Mouse (Mus musculus) ES-CJ7 (cell line): Measurements from ENCODE around the gene Zfp106.

Experiments used
- DNase-seq: peaks from one replicate; pipeline ENCODE4 v3.0.0; 2011; ENCODE audit warnings: low read depth, low spot score

Zfp106 gene

GRCm38 (mm10) chr2:120556868-120557267 is 6.8 kb downstream of the Zfp106 start:
- no peak for DNase-seq

GRCm38 (mm10) chr2:120544732-120545131 is 18.9 kb downstream of the Zfp106 start:
- DNase-seq, result no peak

- no peak for DNase-seq
These were observed 23.9 kb downstream of the Zfp106 start for GRCm38 (mm10) chr2:120539778-120540208.

- no peak for DNase-seq
These were observed 24.3 kb downstream of the Zfp106 start for GRCm38 (mm10) chr2:120539333-120539732.

DNA sequence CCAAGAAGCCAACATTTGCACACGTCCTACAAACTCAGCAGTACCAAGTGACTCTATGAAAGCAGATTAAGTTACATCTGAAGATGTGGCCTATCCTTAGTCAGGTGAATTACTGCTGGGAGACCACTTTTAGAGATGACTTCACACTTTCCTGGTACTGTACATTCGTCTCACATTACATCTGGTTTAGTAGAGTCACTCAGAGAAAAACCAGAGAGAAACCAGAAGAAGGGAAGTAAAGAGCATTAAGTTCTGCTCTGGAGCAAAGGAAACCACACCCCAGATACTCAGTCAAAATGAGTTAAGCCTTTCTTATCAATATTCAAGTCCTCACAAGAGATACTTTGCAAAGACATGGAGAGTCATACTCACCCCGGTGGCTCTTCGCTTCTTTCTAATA is 32.4 kb downstream of the Zfp106 start:
- DNase-seq, result no peak

DNA sequence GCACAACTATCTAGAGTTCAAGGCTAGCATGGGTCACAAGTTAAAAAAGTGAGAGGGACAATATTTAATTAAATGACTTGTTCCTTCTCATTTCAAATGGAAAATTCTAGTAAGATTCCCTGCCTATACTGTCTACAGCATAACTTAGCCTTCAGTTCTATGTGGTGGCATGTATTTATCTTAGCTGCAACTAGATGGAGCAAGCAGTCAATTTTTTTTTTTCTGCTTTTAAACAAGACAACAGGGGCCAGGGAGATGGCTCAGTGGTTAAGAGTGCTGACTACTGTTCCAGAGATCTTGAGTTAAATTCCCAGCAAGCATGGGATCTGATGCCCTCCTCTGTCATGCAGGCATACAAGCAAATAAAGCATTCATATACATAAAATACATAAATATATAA is 34.1 kb downstream of the Zfp106 start:
- no peak for DNase-seq

- no peak for DNase-seq
These were observed 36.9 kb downstream of the Zfp106 start for GRCm38 (mm10) chr2:120526771-120527170.

GRCm38 (mm10) chr2:120518547-120519210 is 45.0 kb downstream of the Zfp106 start:
- DNase-seq, result no peak

DNA sequence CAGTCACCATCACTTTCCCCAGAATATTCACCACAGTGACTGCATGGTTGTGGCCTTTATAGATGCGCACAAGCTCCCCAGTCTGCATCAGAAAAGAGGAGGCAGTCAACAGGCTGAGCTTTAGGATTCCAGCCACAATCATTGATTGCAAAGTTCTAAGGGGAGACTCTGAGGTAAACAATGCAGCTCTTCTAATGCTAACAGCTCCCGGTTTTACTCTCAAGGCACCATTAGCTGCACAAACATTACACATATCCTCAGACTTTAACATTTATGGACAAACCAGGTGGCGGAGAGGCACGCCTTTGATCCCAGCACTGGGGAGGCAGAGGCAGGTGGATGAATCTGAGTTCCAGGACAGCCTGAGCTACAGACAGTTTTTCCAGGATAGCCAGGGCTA is 49.5 kb downstream of the Zfp106 start:
- DNase-seq, result peak; percentile 50

DNA sequence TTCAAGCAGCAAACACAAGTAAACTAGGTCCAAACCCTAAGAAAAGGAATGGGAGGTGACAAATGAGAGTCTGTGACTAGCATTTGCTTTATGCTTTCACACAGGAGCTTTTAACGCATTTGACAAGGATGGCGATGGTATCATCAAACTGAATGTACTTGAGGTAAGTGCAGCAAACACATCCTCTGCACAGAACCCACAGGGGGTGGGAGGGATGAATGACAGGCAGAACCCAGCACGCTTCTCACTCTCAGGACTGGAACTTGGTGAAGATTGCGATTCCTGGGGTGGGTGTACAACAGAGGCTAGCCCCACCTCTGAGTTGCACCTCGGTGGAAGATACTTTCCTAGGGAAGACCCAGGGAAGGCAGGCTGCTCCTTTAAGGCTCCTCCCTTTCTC is 59.7 kb downstream of the Zfp106 start:
- no peak for DNase-seq

DNA sequence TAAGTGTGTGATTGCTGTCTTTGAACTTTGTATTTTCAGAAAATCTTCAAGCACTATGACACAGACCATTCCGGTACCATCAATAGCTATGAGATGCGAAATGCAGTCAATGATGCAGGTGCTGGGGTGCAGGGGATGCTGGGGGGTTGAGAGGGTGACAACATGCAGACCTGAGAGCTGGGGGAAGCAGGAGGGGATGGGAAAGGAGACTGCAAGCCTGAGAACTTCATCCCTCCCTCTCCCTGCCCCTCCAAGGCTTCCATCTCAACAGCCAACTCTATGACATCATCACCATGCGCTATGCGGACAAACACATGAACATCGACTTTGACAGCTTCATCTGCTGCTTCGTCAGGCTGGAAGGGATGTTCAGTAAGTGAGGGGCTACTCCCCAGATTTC is 60.5 kb downstream of the Zfp106 start:
- DNase-seq, result no peak

- no peak for DNase-seq
These were observed 61.0 kb downstream of the Zfp106 start for GRCm38 (mm10) chr2:120502605-120502990.

GRCm38 (mm10) chr2:120501931-120502604 is 61.6 kb downstream of the Zfp106 start:
- no peak for DNase-seq

DNA sequence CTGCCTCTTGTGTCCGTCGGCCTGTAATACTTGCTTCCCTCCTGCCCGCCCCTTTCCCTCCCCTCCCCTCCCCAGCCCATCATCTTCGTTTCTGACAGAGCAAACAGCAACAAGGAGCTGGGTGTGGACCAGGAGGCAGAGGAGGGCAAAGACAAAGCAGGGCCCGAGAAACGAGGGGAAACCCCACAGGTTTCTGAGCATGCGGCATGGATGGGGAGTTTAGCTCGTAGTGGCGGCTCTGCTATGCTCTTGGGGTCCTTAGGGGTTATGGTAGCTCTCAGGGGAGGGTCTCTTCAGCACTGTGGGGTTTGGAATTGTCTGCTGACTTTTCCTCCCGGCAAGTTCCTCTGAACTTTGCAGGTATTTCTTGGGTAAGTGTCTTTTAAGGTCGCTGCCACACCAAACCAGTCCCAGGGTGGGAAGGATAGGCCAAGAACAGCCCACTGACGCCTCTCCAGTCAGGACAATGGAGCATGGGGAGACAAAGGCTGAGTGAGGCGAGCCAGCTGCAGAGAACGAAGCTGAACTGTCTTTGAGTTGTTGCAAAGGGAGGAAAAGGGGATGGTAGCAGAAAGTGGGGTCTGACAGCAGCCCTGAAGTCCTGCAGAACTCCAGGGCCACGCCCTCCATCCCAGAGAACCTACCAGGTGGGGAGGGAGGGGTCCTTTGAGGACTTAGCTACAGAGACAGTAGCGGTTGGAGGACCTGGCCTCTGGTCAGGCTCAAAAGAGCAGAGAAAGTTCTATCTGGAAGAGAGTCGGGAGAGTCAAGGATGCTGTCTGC is 62.3 kb downstream of the Zfp106 start:
- no peak for DNase-seq

DNA sequence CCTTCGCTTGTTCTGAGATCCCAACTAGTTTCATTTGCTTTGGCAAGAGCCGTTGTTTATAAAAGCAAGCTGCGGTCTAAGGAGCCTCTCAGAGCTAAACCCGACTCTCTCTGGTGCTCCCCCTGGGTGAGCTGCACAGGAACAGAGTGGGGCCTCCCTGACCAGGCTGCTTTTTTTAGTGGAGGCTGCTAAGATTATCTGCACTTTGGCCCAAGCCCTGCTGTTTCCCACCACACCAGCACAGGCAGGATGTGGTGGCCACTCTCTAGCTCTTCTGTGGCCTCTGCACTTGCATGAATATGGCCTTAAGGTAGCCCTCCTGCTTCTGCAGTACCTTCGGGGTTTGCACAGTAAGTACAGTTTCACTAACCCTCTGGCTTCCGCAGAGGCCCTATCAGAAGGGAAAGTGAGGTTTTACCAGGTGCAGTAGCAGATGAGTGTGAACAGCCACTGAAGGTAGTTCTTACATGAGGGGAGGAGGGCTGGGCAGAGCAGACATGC is 63.6 kb downstream of the Zfp106 start:
- DNase-seq, result no peak

- DNase-seq, result no peak
These were observed 67.1 kb downstream of the Zfp106 start for GRCm38 (mm10) chr2:120496511-120496910.

- DNase-seq, result no peak
These were observed 70.4 kb downstream of the Zfp106 start for GRCm38 (mm10) chr2:120493254-120493653.

GRCm38 (mm10) chr2:120484241-120484640 is 79.4 kb downstream of the Zfp106 start:
- DNase-seq, result no peak

- no peak for DNase-seq
These were observed 80.9 kb downstream of the Zfp106 start for GRCm38 (mm10) chr2:120482506-120483389.

- DNase-seq, result no peak
These were observed 81.7 kb downstream of the Zfp106 start for GRCm38 (mm10) chr2:120481921-120482320.

DNA sequence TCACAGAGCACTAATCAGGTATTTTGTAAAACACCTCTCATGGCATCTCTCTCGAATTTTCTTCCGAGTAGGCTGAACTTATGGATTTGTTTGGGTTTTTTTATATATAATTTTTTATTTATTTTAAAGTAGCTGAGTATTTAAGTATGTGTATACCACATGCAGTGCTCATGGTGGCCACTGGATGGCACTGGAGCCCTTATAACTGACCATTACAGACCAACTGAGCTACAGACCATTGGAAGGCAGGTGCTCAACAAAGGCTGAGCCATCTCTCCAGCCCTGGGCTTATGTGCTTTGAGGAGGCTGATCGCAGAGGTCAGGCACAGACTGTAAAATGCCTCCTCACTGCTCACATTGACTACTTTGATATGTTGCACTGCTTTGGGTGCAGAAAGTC is 85.0 kb downstream of the Zfp106 start:
- peak; percentile 82 for DNase-seq
